Mouse (Mus musculus): ENCODE data around the gene Sik1.

The Sik1 gene

GRCm38 (mm10) chr17:31876775-31877174 is 21.2 kb upstream of the Sik1 start:
- DNase-seq (ENCODE audit: low read depth in 2 of 2, low spot score in 2 of 2) = no peak

DNA sequence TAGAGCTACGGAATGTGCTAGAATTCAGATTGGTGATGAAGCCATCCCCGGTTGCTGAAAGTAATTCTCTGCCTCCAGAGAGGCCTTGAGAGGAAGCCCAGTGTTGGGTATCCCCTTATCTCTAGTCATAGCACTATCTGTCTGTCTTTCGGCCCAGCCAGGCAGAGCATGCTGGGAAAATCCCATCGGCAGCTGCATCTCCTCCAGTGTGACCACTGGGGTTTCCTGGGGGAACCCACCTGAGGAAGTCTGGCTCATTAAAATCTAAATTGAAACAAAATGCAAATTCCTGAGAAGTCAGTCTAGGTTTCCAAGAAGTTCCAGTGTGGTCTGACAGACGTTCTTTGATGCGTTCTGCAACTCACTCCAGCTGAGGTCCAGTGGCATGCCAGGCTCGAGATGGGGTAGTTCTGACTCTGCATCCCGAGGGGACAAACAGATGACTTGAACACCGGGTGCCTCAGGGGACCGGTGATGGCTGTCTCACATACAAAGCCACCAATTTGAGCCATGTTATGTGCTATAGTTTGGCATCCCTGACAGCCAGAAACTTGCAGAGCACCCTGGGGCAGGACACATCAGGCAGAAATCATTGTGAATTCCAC is 19.8 kb upstream of the Sik1 start:
- DNase-seq (ENCODE audit: low read depth in 2 of 2, low spot score in 2 of 2) = no peak

DNA sequence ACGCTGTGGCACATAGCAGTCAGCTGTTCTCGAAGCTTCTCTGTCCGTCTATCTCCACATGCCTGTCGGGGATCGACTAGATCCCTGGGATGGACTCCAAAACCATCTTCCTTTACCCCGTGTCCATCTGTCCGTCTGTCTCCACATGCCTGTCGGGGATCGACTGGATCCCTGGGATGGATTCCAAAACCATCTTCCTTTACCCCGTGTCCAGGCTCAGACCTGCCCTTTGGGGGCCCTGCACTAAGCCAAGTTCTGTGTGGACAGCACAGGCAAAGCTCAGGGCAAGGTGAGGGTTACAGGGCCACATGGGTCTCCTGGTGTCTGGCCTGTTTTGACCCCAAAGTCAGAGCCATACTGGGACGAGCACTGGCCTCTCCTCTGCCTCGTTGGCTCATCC is 19.1 kb upstream of the Sik1 start:
- DNase-seq (ENCODE audit: low read depth in 2 of 2, low spot score in 2 of 2) = no peak

GRCm38 (mm10) chr17:31873973-31874372 is 18.4 kb upstream of the Sik1 start:
- no peak for DNase-seq (ENCODE audit: low read depth in 2 of 2, low spot score in 2 of 2)

GRCm38 (mm10) chr17:31873185-31873870 is 17.7 kb upstream of the Sik1 start:
- no peak for DNase-seq (ENCODE audit: low read depth in 2 of 2, low spot score in 2 of 2)

DNA sequence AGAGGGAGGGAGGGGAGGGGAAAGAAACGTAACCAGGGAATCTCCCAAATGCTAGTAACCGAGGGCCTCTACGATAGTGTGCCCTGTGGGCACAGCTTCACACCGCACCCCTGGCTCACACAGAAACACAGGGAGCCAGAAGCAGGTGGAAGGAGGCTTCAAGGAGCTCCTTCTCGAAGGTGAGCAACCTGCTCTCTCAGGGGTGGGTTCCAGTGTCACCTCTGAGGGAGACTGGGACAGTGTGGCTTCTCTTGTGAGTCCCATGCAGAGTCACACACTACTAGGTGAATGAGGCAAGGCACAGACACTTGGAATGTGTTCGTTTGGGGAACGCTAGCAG is 17.2 kb upstream of the Sik1 start:
- DNase-seq (ENCODE audit: low read depth in 2 of 2, low spot score in 2 of 2) = no peak

- no peak for DNase-seq (ENCODE audit: low read depth in 2 of 2, low spot score in 2 of 2)
These were observed 16.6 kb upstream of the Sik1 start for GRCm38 (mm10) chr17:31871968-31872825.

DNA sequence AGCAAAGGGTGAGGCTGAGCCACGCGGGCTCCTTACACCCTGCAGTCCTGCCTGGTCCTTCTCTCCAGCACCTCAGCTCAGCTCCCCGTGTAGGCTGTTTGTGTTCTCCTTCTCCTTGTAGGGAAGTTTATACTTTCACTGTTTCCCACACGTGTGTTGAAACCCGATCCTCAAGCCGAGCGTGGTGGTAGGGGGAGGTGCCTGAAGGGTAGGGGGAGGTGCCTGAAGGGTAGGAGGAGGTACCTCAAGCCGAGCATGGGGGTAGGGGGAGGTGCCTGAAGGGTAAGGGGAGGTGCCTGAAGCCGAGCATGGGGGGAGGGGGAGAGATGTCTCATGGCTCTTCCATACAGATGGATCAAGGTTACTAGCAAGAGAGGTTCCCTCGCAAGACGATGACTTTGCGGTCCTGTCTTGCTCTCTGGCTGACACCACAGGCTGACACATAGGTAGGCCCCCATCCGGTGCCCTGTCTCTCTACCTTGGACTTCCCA is 15.4 kb upstream of the Sik1 start:
- DNase-seq (ENCODE audit: low read depth in 2 of 2, low spot score in 2 of 2) = no peak

- no peak for DNase-seq (ENCODE audit: low read depth in 2 of 2, low spot score in 2 of 2)
These were observed 14.8 kb upstream of the Sik1 start for GRCm38 (mm10) chr17:31870446-31870845.

DNA sequence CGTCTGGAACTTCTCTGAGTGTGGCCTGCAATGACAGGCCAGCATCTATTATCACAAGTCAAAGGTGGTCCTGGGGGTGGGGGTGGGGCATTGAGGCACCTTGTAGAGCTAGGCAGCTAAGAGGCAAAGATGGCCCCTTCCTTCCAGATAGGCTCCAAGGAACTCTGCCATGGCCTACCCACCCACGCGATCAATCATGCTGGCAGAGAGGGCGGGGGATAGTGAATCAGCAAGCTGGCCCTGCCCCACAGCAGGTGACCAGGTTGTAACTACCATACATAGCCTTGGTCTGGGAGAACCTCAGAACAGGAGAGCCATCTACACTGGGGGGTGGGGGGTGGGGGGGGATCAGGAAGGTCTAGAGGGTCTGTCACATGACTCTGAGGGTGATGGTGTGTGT is 12.5 kb upstream of the Sik1 start:
- no peak for DNase-seq (ENCODE audit: low read depth in 2 of 2, low spot score in 2 of 2)

DNA sequence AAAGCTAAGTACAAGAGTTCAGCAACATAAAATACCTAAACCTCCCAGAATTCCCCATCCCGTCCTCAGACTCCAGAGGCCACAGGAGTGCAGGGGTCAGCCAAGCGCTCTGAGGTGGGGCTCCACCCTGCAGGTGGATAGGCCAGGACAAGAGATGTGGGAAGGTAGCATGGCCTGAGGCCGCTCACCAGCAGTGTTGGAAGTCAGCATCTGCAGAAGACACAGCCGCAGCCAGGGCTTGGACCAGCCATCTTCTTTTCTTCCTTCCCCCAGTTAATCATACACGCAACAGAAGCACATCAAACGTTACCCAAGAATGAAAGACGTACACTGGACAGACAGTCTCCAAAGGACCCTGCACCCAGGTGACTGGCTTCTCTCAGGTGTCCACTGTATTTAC is 11.5 kb upstream of the Sik1 start:
- no peak for DNase-seq (ENCODE audit: low read depth in 2 of 2, low spot score in 2 of 2)

- no peak for DNase-seq (ENCODE audit: low read depth in 2 of 2, low spot score in 2 of 2)
These were observed 10.0 kb upstream of the Sik1 start for GRCm38 (mm10) chr17:31865636-31866035.

DNA sequence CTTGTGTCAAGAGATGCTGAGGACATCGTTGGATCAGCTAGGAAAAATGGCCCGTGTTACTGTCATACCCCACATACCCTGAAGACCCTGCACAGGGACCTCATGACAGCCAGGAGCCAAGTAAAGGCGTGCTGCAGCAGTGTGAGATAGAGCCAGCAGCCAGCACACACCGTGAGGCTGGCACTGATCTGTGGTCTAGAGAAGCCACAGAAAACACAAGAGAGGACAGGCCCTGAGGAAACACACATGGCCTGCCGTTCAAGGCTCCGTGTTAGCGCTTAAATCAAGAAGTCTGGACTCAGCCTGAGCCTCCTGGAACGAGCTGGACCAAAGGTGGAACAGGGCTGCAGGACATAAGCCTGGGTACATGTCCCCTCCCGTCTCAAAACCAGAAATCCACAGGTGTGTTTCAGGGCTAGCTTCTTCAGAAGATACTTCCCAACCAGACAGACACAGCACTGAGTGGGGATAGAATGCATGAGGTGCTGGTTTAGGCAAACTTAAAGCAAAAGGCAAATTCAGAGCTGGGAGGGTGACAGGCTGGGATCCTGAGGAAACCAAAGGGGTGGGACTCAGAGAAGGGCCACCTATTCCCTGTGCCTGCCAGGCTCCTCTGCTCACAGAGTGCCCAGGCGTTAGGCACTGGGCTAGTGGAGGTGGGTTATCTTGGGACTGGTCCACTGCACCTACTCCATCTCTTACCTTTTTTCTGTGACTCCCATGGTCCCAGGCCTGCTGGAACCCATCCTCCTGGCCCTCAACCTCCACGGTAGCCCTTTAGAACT is 9.3 kb upstream of the Sik1 start:
- no peak for DNase-seq (ENCODE audit: low read depth in 2 of 2, low spot score in 2 of 2)

DNA sequence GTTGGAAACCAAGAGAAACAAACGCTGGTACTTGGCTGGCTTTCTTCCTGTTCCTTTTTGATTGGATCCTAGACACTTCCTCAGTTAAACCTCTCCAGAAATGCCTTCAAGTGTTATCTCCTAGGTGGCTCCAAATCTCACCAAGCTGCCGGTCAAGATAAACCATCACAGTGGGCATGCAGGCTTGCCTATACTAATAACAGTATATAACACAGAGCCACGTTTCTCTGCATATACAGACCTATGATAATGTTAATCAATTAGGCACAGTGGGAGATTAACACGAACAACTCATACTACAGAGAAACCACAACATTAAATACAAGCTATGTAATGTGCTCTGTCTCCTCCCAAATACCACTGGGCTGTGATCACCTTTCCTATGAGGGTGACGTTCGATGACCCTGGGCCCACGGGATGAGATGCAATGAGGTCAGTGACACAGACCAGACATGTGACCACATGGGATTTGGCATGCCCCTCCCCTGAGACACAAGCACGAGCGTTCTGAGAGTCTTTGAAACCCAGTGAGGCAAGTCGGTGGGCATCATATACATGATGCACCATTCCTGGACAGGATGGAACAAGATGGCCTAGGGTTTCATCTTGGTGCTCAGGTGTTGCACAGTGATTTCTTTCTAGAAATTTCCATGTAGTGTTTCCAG is 7.7 kb upstream of the Sik1 start:
- DNase-seq (ENCODE audit: low read depth in 2 of 2, low spot score in 2 of 2) = no peak

DNA sequence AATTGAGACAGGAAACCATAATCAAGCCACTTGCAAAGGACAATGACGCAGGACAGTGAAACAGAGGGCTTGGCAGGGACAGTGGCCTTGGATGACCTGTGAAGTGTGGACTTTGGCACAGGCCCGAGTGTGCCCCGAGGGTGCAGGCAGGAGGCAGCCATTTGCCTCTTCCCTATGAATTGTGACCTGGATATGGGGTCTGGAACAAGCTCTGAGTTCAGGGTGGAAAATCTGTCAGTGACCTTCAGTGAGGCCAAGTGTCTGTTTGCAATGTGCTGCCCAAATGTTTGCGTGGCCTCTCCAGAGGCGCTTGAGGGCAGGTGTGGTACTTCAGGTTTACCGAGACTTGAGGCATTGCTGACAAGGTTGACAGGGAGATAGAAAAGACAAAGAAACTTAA is 6.5 kb upstream of the Sik1 start:
- DNase-seq (ENCODE audit: low read depth in 2 of 2, low spot score in 2 of 2) = no peak

- DNase-seq (ENCODE audit: low read depth in 2 of 2, low spot score in 2 of 2) = no peak
These were observed 6.1 kb upstream of the Sik1 start for GRCm38 (mm10) chr17:31861661-31862060.

DNA sequence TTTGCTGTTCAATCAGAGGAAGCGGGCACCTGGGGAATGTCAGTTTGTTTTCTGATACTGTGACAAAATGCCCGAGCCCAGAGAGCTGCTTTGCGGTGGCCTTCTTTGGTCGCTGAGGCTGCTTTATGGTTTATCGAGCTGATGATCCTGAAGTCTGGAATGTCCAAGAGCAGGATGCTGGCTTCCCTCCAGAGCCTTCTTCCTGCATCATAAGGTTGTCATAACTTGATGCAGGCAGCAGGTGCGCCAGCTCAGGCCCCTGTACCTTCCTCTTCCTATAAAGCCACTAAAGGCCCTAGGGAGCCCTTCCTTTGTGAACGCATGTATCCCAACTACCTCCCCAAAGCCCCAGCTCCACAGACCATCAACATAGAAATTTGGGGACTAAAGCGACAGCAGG is 5.3 kb upstream of the Sik1 start:
- DNase-seq (ENCODE audit: low read depth in 2 of 2, low spot score in 2 of 2) = no peak

- DNase-seq (ENCODE audit: low read depth in 2 of 2, low spot score in 2 of 2) = no peak
These were observed 3.8 kb upstream of the Sik1 start for GRCm38 (mm10) chr17:31859367-31859766.

DNA sequence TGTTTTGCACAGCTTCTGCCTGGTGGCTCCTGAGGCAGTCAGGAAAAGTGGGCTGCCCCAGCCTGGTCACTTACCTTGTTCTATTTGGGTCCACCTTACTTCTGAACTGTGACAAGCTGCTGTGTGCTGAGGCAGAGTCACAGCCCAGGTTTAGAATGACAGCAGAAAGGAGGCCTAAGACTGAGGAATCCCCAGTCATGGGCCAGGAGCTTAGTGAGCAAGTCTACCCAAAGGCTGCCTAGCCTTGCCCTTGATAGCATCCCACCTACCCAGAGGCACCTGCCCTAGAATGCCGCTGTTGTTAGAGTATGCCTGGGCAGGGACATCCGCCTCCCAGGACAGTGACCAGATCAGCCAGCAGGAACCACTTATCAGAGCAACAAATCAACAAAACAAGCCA is 3.2 kb upstream of the Sik1 start:
- DNase-seq (ENCODE audit: low read depth in 2 of 2, low spot score in 2 of 2) = no peak

GRCm38 (mm10) chr17:31857903-31858426 is 2.4 kb upstream of the Sik1 start:
- no peak for DNase-seq (ENCODE audit: low read depth in 2 of 2, low spot score in 2 of 2)

- DNase-seq (ENCODE audit: low read depth in 2 of 2, low spot score in 2 of 2) = no peak
These were observed 1.6 kb upstream of the Sik1 start for GRCm38 (mm10) chr17:31857251-31857650.
